Mouse (Mus musculus): ENCODE measurements around the gene Serpinb8. TPM values are rescaled to one million over a fixed set of nuclear protein-coding genes. Genes with fewer than 3 reads are reported as not detected.

Serpinb8 gene
- polyA plus RNA-seq, 1 experiment from 2014 or later = 1.6 TPM

Other genes with a start within 250 kb of the Serpinb8 start
- gene Serpinb11, start 228.8 kb upstream of the Serpinb8 start, polyA plus RNA-seq (2015; fragmentation: Nextera tagmentation; extraction: Ambion mirVana) = not detected in 2 replicates
- gene Serpinb7, start 190.4 kb upstream of the Serpinb8 start, polyA plus RNA-seq (2015; fragmentation: Nextera tagmentation; extraction: Ambion mirVana) = 1.9 and 2.3 TPM in 2 replicates
- 0.29 and 0.77 TPM in 2 replicates for gene Serpinb2, start 78.6 kb upstream of the Serpinb8 start, polyA plus RNA-seq (2015; fragmentation: Nextera tagmentation; extraction: Ambion mirVana)